Mouse (Mus musculus): ENCODE results near the gene Zfp791. TPM values are rescaled to one million over a fixed set of nuclear protein-coding genes. Genes with fewer than 3 reads are reported as not detected.

Gene Zfp791
- total RNA-seq, 2 experiments from 2014 or later, result 1.6 to 1.8 TPM

Small RNAs within 50 kb of the gene (microRNA-seq; reads per million reads assigned to microRNA genes)
- gene Gm23388 (not detected), gene Mir7070 (not detected)

Other genes with a start within 250 kb of the Zfp791 start
- 10 to 100 TPM; 22.1 to 28.2 TPM for gene Gcdh, start 229.2 kb downstream of the Zfp791 start, total RNA-seq (2021)
- under 1 TPM in 1 of 2 experiments, not detected in 1; 0.67 TPM for gene Klf1, start 221.2 kb downstream of the Zfp791 start, total RNA-seq (2021)
- 1 to 10 TPM; 6.9 to 7.0 TPM for gene Dnase2a, start 214.5 kb downstream of the Zfp791 start, total RNA-seq (2021)
- under 1 TPM in 1 of 2 experiments, not detected in 1; 0.07 TPM for gene Mast1, start 185.7 kb downstream of the Zfp791 start, total RNA-seq (2021)
- gene Rtbdn, start 176.1 kb downstream of the Zfp791 start, total RNA-seq (2021), result not detected
- 1 to 10 TPM in 1 of 2 experiments, not detected in 1; 2.0 TPM for gene Gm49661, start 153.7 kb downstream of the Zfp791 start, total RNA-seq (2021)
- 100 to 1,000 TPM; 317 to 327 TPM for gene Prdx2, start 153.5 kb downstream of the Zfp791 start, total RNA-seq (2021)
- gene Rnaseh2a, start 153.3 kb downstream of the Zfp791 start, total RNA-seq (2021), result 10 to 100 TPM; 38.7 to 45.2 TPM
- 10 to 100 TPM in 1 of 2 experiments, 1 to 10 TPM in 1; 10.0 to 10.1 TPM for gene Junb, start 144.4 kb downstream of the Zfp791 start, total RNA-seq (2021)
- 1 to 10 TPM; 3.5 to 4.5 TPM for gene Hook2, start 132.5 kb downstream of the Zfp791 start, total RNA-seq (2021)
- not detected for gene Best2, start 108.6 kb downstream of the Zfp791 start, total RNA-seq (2021)
- gene Asna1, start 97.8 kb downstream of the Zfp791 start, total RNA-seq (2021), result 10 to 100 TPM; 51.7 to 56.5 TPM
- gene Trir, start 96.3 kb downstream of the Zfp791 start, total RNA-seq (2021), result 100 to 1,000 TPM; 126 to 127 TPM
- gene Tnpo2, start 86.2 kb downstream of the Zfp791 start, total RNA-seq (2021), result 10 to 100 TPM; 42.8 to 46.7 TPM
- 10 to 100 TPM; 10.6 to 12.9 TPM for gene Fbxw9, start 63.0 kb downstream of the Zfp791 start, total RNA-seq (2021)
- gene Gm5741, start 55.1 kb downstream of the Zfp791 start, total RNA-seq (2021), result not detected
- 10 to 100 TPM; 28.7 to 29.4 TPM for gene Dhps, start 51.3 kb downstream of the Zfp791 start, total RNA-seq (2021)
- 10 to 100 TPM; 46.0 to 49.7 TPM for gene Wdr83os, start 42.4 kb downstream of the Zfp791 start, total RNA-seq (2021)
- 10 to 100 TPM; 17.5 to 18.4 TPM for gene Wdr83, start 41.8 kb downstream of the Zfp791 start, total RNA-seq (2021)
- 10 to 100 TPM; 28.0 to 30.2 TPM for gene Man2b1, start 39.8 kb downstream of the Zfp791 start, total RNA-seq (2021)
- not detected for gene Cks1brt, start 28.8 kb upstream of the Zfp791 start, total RNA-seq (2021)
- not detected for gene Olfr371, start 102.9 kb upstream of the Zfp791 start, total RNA-seq (2021)
- gene Orc6, start 176.5 kb upstream of the Zfp791 start, total RNA-seq (2021), result 10 to 100 TPM; 25.9 to 26.8 TPM
- gene Vps35, start 176.7 kb upstream of the Zfp791 start, total RNA-seq (2021), result 10 to 100 TPM; 69.9 to 71.8 TPM

Measured in gastrocnemius, postnatal 4 days (tissue).